Mouse (Mus musculus) thymus, postnatal 36 days (tissue): ENCODE results near the gene Tlx2.

Experiments used
- DNase-seq, 2 experiments: peaks; one replicate each; pipeline ENCODE4 v3.0.0; 2022; ENCODE audit warnings: mixed read lengths in 2 of 2

Gene Tlx2

DNA sequence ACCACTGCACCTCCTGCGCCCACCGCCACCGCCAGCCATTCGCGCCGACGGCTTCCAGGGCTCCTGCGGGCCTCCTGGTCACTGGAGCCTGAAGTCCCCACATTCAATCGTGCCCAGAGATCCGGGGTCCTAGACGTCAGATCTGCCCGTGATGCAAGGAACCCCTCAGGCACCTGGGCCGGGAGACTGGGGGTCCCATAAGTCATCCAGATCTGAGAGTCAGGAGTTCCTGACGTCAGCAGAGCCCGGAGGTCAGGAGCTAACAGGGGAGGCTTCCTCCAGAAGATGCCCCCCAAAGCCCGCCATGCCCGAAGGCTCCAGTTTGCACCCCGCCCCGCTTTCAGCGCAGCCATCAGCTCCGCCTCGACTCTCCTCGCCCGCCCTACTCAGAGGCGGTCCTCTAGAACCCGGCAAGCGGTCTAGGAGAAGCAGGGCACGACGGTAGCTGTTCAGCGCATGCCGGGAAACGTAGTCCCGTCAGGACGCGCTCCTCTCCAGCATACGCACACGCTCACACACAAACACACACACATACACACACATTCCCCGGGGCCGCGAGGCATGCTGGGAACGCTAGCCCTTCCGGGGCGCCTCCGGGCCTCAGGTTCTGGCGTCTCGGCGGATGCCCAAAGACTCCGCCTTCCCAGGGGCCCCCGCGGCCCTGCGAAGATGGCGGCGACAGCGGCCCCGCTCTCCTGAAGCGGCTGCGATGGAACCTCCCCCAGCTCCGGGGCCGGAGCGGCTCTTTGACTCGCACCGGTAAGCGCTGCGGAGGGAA is 15.8 kb downstream of the Tlx2 start, which contains the start of gene Aup1:
Gene Aup1, plus strand, starts transcription at position 448 of the 778 bp plus-strand sequence.
- DNase-seq = peak; percentile 97

DNA sequence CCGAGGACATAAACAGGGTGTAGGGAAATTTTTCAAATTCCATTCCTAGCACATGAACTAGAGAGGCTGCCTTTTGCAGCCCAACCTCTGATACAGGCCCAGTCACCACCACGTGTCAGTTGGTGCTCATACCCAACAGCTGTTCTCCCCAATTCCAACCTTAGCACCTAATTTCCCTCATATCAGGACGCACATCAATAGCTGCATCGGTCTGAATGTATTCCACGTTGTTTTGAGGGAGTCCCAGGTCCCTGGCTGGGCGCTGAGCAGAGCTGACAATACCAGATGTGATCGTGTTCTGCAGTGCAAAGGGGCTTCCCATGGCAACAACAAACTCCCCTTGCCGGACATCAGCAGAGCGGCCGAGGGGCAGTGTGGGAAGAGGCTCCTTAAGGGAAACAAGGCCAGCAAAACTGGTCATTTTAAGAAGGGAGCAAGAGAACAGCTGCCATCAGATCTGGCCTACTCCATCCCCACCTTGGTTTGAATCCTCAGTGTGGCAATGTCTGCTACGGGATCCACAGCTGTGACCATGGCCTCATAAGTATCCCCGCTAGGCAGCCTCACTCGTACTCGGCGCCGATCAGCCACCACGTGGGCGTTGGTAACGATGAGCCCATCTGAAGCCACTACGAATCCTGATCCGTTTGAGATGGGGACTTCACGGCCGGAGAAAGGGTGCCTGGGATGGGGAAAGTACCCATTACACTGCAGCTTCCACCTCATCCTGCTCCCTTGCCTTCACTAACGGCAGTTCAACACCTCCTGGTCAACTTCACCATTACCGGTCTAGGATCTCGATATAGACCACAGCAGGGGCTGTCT is 16.7 kb downstream of the Tlx2 start:
- DNase-seq = peak; percentile 16 to 27

DNA sequence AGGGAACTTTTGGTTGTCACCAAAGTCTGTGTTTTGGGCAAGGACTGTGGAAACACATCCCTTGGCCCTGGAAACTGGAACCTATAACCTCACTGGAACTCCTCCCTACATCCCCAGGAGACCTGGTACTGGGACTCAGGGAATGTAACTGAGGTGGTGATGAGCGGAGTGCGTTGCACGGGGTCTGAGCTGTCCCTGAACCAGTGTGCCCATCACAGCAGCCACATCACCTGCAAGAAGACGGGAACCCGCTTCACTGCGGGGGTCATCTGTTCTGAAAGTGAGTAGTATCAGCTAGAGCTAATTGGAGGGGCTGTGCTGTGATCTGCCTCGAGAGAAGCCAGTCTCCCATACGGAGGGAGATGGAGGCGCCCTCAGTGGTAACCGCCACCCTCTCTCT is 20.7 kb downstream of the Tlx2 start:
- no peak for DNase-seq

DNA sequence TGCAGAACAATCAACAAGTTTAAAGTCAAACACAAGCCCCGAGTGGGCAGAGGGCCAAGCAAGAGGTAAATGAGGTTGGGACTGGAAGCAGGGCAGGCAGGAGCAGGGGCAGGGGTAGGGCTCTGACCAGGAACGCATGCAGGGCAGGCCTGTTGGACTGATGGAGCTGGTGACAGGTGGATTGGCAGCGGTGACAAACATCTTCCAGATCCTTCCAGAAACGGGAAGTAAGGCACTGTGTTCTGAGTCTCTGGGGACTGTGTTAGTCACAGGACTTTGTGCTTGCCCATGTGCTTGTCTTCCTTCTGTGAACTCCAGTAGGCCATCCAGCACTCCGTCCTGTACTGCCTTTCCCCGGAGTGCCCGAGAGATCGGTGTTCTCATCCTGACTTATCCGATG is 25.4 kb downstream of the Tlx2 start:
- no peak for DNase-seq

DNA sequence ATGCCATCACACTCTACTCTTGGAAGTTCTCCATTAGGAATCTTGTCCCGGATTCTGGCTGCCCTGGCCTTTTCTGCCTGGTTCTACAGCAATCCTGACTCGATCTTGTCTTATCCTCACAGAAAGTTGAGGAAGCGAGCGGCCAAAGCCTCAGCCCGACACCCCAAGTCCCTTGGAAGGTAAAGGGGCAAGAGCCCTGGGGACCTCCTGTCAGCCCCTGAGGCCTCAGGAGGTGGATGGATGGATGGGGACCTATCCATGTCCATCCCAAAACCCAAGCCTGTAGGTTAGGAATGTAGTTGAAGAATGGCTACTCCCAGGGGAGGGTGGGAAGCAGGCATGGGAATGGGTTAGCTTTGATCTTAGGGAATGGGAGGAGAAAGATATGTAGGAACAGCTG is 26.1 kb downstream of the Tlx2 start:
- no peak for DNase-seq

DNA sequence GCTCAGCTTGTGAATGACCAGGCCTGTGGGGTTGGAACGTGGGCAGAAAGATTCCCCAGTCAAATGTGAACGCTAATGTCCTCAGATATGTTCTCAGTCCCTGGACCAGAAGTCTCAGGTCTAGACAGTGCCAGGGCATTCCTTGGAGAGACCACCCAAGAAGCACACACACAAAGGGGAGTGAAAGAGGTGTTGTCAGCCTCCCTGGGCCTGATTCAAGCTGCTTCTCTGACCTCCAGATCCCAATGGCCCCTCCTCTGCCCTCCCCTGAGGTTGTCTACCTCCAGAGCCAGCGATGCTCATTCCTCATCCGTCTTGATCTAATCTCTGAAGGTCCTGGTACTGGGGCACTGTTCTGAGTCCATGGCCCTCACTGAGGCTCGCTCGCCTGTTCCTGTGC is 26.5 kb downstream of the Tlx2 start:
- DNase-seq = no peak

DNA sequence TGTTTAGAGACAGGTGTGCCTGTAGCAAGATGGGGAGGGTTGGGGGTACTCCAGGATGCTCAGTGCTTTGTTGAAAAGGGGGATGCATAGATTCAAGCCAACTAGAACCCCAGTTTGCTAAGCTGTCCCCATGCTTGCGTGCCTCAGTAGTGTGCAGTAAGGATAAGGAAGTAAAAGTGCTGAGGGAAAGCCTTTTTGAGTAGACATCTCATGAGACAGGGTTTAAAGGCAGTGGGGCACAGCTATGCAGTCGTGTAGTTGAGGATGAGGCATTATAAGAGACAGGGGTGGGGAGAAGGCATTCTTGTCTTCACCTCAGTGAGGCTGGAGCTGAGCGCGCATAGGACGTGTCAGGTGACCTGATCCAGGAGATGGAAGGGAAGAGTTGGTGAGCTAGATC is 29.5 kb downstream of the Tlx2 start:
- DNase-seq = no peak

DNA sequence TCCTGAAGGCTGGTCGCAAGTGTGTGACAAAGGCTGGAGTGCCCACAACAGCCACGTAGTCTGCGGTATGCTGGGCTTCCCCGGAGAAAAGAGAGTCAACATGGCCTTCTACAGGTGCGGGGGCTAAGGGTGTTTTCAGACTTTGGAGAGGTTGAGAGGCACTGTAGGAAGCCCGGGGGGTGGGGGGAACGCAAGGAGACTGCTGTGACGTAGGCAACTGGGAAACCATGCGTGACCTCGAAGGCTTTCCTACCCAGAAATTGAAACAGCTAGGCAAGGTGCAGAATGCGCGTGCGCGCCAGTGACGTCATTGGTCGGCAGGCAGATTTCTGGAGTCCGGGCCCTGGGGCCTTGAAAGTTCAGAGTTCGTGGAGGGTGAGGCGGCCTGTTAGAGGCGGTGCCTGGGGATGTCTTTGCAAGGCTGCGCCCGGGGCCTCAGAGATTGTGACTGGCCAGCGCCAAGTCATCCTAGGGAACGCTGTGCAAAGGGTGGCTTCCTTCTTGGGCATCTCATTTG is 31.5 kb downstream of the Tlx2 start:
- DNase-seq = peak; percentile 90 to 95

DNA sequence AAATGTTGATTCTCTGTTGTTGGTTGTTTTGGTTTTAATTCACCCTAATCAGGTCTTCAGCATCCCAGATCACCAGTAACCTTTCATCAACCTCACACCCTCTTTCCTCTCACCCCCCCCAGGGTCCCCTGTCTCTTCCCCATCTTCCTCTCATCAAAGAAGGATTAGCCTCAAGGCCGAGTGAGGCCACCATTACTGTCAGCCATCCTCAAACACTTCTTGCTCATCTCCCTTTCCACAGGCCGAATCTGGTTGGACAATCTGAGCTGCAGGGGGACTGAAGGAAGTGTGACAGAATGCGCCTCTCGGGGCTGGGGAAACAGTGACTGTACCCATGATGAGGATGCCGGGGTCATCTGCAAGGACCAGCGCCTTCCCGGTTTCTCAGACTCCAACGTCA is 32.9 kb downstream of the Tlx2 start:
- DNase-seq = no peak

DNA sequence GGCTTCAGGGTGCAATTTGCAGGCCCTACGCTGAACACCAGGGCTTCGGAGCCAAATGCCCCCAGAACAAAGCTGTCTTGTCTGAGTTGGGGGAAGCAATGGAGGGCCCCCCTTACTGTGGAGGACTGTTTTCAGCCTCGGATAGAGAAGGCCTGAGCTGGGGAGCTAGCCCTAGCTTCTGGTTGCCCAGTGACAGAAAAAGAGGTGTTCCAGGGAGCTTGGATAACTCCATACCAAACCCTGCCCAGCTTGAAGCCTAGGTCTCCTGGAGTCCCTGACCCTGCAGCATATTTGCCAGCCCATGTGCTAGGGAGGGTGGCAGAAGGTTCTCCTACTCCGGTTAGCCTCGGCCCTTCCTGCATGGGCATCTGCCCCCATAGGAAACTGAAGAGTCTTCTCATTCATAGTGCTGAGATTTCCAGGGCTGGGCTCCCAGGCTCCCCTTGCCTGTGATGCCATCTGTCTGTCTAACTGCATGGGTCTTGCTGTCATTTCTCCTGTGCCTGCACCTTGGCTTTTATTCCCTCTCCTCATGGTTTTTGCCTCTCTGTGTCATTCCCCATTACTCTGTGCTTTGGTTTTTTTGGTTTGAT is 35.5 kb downstream of the Tlx2 start:
- DNase-seq = no peak

DNA sequence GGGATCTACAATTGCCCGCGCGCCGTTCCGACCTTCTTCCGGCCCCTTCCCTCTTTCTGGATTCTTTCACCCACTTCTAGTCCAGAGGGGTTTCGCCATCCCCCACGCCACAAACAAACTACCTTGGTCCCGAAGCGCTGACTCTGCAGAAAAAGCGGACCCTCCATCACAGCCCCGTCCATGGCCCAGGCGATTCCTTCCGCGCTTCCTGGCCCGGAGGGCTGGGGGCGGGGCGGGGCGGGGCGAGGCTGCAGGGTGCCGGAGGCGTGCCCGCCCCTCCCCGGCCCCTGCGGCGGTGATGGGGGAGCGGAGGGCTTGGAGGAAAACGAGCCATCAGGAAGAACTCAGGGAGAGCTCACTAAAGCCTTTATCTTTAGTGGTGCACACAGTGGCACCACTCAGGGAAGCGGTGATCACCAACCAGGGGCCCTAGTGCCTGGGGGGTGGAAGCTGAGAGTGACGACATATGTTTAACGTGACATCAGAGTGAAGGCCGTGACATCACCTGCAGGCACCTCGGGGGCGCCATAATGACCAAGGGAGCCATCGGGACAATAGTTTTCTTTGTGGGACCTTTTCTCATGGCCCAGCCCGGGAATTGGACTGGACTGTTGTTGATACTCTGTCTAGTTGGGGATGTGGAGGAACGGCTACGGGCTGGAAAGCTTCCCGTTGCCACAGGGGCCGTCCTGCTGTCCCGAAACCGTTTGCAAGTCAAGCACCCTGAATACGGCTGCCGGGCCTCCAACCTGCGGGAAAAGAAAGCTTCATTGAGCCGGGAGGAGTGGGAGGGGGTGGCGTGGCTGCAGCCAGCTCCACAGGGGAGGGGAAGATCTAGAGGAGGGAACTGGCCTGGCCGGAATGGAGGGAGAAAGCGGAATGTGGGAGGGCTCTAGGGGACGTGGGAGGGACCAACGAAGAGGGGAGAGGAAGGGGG is 36.6 kb downstream of the Tlx2 start, which contains the start of the genes Dok1 and Loxl3:
Gene Dok1, minus strand, starts transcription at position 223 of the 937 bp plus-strand sequence.
Gene Loxl3, plus strand, starts transcription at position 925 of the 937 bp plus-strand sequence.
- peak; percentile 71 to 77 for DNase-seq

DNA sequence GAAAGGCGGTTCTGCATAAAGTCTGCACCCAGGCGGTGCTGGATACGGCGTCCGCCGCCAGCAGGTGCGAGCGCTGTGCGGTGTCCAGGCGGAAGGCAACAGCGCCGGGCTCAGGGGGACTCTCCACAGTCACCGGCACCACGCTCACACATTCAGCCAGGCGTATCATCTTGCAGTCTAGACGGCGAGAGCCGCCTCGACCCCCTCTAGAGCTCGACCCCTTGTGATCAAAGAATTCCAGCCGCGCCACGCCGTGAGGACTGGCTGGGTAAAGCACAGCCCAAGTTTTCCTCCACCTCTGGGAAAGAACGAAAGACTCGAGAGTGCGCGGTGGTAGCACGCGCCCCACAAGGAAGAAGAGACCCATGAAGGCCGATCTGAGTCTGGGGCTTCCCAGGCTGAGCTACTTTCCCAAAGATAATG is 37.3 kb downstream of the Tlx2 start:
- DNase-seq = peak; percentile 54 to 57

DNA sequence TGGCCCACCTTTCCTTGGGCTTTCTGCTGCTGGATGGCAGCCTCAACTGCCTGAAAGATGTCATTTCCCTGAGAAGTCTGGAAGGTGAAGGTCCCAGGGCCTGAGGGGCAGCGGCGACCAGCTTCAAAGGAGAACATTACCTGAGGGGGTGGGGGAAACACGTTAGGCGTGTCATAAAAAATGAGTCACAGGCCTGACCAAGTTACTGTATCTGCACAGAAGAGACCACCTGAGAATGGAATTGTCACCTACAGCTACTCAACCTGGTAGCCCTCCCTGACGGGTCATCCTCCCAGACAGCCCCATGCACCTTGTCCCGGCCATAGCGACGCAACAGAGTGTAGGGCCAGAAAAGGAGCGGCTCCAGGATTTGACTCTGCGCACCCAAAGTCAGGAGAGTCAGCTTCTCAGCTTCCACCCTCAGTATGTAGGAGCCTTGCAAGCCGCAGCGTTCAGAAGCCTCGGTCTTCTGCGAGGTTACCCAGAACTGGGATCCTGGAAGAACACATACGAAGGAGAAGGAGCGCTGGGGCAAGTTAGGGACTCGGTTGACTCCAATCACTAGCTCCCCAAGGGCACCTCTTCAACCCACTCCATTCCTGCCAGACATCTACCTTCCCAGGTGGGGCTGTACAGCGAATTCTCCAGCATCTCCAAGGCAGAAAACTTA is 38.0 kb downstream of the Tlx2 start:
- no peak for DNase-seq

DNA sequence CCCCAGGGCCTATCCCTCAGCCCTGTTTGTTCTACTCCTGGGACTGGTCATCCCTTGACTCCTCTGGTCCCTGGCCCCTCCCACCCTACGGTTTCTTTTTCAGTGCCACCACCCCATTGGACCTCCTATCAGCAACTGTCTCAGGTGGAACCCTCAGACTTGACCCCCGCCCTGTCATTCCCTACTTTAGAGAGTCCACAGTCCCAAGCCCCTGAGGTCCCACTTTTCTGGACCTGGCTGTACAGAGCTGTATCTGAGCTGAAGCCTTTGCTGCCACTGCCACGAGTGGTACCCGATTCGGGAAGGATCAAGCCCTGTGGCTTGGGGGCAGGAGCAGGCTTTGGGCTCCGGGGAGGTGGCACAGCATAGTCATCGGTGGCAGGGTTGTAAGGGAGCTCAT is 39.0 kb downstream of the Tlx2 start:
- DNase-seq = no peak

DNA sequence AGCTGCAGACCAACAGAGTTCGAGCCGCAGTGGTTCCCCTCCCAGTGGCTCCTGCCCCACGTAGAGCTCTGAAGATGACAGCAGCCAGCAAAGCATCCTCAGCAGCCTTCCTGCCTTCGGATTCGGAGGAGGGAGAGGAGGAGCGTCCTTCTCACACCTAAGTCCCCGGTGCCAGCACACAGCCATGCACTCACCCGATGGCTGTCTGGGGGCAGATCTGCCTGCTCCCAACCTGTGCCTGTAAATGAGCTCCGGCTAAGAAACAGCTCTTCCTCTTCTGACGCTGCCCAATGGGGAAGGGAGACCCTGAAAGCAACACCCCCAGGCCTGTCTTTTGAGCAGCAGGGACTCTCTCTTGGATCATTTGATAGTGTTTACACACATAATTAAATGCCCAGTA is 40.3 kb downstream of the Tlx2 start:
- DNase-seq = no peak

DNA sequence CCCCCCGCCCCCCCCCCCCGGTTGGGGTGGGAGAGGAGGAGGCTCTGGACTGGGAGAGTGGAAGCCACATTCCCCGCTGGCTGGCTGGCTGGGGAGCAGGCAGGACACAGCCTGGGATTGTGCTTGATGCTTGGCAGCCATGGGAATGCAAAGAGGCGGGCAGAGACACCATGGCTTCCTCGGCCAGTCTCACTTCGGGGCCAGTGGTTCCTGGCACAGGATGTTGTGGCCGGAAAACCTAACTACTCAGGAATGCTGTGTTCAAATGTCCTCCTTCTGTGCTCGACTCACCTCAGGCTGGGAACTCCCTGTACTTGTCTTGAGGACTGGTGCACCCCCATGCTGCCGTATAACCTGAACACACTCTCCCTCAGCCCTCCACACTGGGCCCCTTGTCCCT is 42.4 kb downstream of the Tlx2 start:
- DNase-seq = no peak

DNA sequence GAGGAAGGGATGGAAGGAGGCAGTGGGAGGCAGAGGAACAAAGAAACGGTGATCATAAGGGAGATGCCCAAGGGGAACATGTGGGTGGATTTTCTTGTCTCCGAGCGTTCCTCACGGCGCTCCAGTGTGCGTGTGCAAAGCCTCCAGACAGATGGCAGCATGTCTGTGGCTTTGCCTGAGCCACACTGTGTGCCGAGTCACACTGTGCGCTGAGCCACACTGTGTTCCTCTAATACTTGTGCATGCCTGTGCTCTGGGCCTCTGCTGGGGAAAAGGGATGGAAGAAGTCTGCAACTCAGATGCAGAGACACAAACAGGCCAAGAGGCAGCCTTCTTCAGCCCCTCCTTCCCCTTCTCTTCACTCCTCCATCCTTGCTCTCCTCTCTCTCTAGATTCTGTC is 42.8 kb downstream of the Tlx2 start:
- no peak for DNase-seq

DNA sequence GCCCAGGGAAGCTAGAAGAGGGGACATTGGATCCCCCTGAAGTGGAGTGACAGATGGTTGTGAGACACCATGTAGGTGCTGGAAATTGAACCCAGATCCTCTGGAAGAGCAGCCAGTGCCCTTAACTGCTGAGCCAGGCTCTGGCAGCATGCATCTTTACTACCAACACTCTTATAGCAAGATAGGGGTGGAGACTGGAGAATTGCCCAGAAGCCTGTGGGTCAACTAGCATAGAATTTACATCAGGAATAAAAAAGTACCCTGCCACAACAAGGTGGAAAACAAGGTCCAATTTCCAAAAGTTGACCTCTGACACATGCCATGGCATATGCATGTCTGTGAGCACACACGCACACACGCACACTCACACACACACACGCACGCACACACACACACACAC is 44.9 kb downstream of the Tlx2 start:
- DNase-seq = no peak

DNA sequence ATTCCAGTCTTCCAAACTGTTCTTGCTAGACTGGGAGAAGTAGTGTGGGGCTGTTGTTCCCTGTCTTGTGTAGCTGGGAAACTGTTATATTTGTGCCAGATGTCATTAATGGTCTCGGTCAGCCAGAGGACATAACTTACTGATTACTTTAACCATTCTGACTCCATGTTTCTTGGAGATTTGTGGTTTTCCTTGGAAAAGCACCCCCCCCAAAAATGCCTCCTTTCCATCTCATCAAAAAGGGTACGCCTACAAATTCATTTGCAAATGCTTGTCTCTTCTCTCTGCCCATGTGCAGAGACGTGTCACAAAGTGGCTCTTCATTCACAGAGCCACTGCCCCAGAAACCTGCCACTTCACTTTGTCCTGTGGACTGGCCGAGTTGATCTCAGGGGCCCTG is 45.7 kb downstream of the Tlx2 start:
- DNase-seq = no peak

DNA sequence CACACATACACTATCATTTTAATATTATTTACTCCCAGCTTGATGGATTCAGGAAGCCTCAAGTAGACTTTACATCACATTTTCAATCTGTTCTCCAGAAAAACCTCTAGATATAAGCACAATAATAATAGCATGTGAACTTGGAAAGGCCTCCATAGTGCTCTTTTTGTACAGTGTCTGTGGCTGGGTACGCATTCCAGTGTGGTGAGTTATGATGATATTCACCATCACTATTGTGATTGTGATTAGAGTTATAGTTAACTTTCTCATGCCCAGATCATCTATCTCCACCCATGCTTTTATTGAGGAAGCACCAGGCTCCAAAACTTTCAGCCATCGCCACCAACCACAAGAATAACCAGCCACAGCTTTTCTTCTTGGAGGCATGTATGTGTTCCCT is 46.3 kb downstream of the Tlx2 start:
- DNase-seq = no peak

DNA sequence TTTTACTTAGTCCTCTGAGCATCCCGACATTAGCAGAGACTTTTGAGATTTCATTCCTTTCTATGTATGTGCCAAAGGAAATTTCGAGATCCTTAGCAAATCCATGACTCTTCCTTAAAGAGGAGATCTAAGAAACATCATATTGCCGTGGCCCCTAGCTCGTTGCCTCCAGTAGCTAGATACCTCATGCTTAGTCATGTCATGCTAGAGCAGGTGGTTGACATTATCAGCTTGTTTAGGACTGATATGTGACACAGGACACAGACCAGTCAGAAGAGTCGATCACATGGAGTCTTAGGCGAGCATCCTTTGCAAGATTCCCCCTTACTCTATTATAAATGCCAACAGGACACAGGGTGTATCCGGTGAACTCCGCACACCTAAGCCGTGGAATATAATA is 47.1 kb downstream of the Tlx2 start:
- DNase-seq = no peak
